In the genomic region with DNA sequence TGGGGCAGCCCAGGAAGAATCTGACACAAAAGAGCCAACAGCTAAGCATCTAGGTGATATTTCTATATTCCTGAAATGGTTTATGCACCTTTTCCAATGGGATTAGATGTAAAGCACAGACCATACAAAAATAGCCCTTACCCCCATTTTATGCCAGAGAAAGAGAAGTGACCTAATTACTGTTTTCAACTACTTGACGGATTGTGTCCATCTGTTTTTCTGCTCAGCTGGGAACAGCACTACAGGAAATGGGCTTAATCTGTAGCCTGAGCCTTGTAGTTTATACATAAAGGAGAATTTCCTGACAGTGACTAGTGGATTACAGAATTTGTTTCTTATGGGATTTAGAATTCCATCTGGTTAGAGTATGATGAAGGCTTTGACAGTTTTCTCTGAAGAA, we compare ENCODE assay signal across 16 mouse cellular contexts.
"Had no signal": no experiment of that assay in that cellular context is flagged by ENCODE, and none has a peak within 500 bp of the region (broad histone marks: within the 10 kb centered on the region; RNA-seq: fewer than 3 reads in every experiment).

No protein-coding gene starts in this region.

- H3K4me3 ChIP-seq: layer of hippocampus, adult 2 months; limb, embryonic 10.5 days; liver, embryonic 15.5 days; midbrain, embryonic 10.5 days; neural tube, embryonic 12.5 days; stomach, embryonic 15.5 days had no signal

- H3K36me3 ChIP-seq: limb, embryonic 10.5 days; liver, embryonic 15.5 days; midbrain, embryonic 10.5 days; neural tube, embryonic 12.5 days; stomach, embryonic 15.5 days had no signal

- H3K9ac ChIP-seq: liver, embryonic 15.5 days; neural tube, embryonic 12.5 days; stomach, embryonic 15.5 days had no signal

- H3K4me2 ChIP-seq: liver, embryonic 11.5 days; liver, embryonic 15.5 days; neural tube, embryonic 12.5 days; stomach, embryonic 15.5 days had no signal

- H3K27me3 ChIP-seq: liver, embryonic 15.5 days; neural tube, embryonic 12.5 days; stomach, embryonic 15.5 days had no signal

- H3K27ac ChIP-seq: layer of hippocampus, adult 2 months; limb, embryonic 10.5 days; liver, embryonic 15.5 days; midbrain, embryonic 10.5 days; neural tube, embryonic 12.5 days; stomach, embryonic 15.5 days had no signal

- ATAC-seq: lung, postnatal 0 days had no signal

- H3K9me3 ChIP-seq: limb, embryonic 10.5 days; liver, embryonic 15.5 days; midbrain, embryonic 10.5 days; neural tube, embryonic 12.5 days; stomach, embryonic 15.5 days had no signal

- DNase-seq: kidney, postnatal 10 days; kidney, postnatal 4 days; lung, adult 2 months; lung, postnatal 36 days; midbrain, embryonic 14.5 days; right cerebral cortex, postnatal 14 days; thymus, adult 2 months; thymus, postnatal 25 days had no signal

- H3K4me1 ChIP-seq: liver, embryonic 15.5 days; midbrain, embryonic 10.5 days; neural tube, embryonic 12.5 days; stomach, embryonic 15.5 days had no signal
